Mouse (Mus musculus) MEL (cell line): Measurements from ENCODE around the gene Zg16. TPM values are rescaled to one million over a fixed set of nuclear protein-coding genes. Genes with fewer than 3 reads are reported as not detected.

Source experiments
- DNase-seq: peaks from one replicate; pipeline ENCODE4 v3.0.0; 2011; ENCODE audit warnings: low read depth, low spot score
- H3K27ac ChIP-seq: 2 replicates; pipeline ENCODE4 v1.5.1; 2012; ENCODE audit warnings: low read depth, mild to moderate bottlenecking, control low read depth, low read length, moderate library complexity; ENCODE audit not compliant: control insufficient read depth
- H3K27me3 ChIP-seq, 2 experiments: fragments of 150-350 bp in 1 of 2; sonication (generic) in 1 of 2; 2 replicates each; pipeline ENCODE4 v1.6.1; 2012; ENCODE audit warnings: low read length in 2 of 2, mild to moderate bottlenecking in 2 of 2, improper control_type of control experiment in 1 of 2, moderate library complexity in 1 of 2; ENCODE audit not compliant: insufficient read depth in 2 of 2, control insufficient read depth in 1 of 2
- H3K36me3 ChIP-seq, 2 experiments: 2 replicates each; pipeline ENCODE4 v1.6.1; 2012 to 2014; ENCODE audit warnings: low read length in 2 of 2, improper control_type of control experiment in 1 of 2, inconsistent platforms in 1 of 2, mild to moderate bottlenecking in 1 of 2; ENCODE audit not compliant: insufficient read depth in 2 of 2, control insufficient read depth in 1 of 2
- H3K4me1 ChIP-seq, 2 experiments: fragments of 150-350 bp in 1 of 2; sonication (generic) in 1 of 2; 2 replicates each; pipeline ENCODE4 v1.6.1; 2012; ENCODE audit warnings: low read length in 2 of 2, improper control_type of control experiment in 1 of 2, mild to moderate bottlenecking in 1 of 2; ENCODE audit not compliant: insufficient read depth in 2 of 2, control insufficient read depth in 1 of 2
- H3K4me3 ChIP-seq, 2 experiments: fragments of 150-350 bp in 1 of 2; sonication (generic) in 1 of 2; 2 replicates each; pipeline ENCODE4 v1.5.1; 2012; ENCODE audit warnings: low read depth in 2 of 2, low read length in 2 of 2, mild to moderate bottlenecking in 2 of 2, moderate library complexity in 2 of 2, control low read depth in 1 of 2, improper control_type of control experiment in 1 of 2; ENCODE audit not compliant: control insufficient read depth in 1 of 2, insufficient read depth in 1 of 2
- H3K79me2 ChIP-seq: 2 replicates; pipeline ENCODE4 v1.6.1; 2012; ENCODE audit warnings: mild to moderate bottlenecking, low read length, moderate library complexity; ENCODE audit not compliant: control insufficient read depth, poor library complexity, insufficient read depth
- H3K9ac ChIP-seq: 2 replicates; pipeline ENCODE4 v1.6.1; 2012; ENCODE audit warnings: low read depth, mild to moderate bottlenecking, control low read depth, low read length, moderate library complexity; ENCODE audit not compliant: control insufficient read depth, poor library complexity, severe bottlenecking
- H3K9me3 ChIP-seq: fragments of 150-350 bp; sonication (generic); replicated peaks from 2 replicates; pipeline ENCODE4 v1.6.1; 2012; ENCODE audit warnings: mild to moderate bottlenecking, low read length, improper control_type of control experiment, moderate library complexity; ENCODE audit not compliant: insufficient read depth
- BHLHE40 ChIP-seq: IDR thresholded peaks from 2 replicates; pipeline ENCODE4 v1.6.1; 2012; ENCODE audit warnings: low read depth, mild to moderate bottlenecking, inconsistent platforms, low read length, improper control_type of control experiment, borderline replicate concordance
- CHD1 ChIP-seq: IDR thresholded peaks from 2 replicates; pipeline ENCODE4 v1.6.1; 2012; ENCODE audit warnings: low read depth, mild to moderate bottlenecking, inconsistent platforms, low read length, improper control_type of control experiment
- CHD2 ChIP-seq: IDR thresholded peaks from 2 replicates; pipeline ENCODE4 v1.6.1; 2011; ENCODE audit warnings: low read length, improper control_type of control experiment
- CTCF ChIP-seq, 3 experiments: IDR thresholded peaks in 2 of 3; conservative IDR thresholded peaks in 1 of 3; 2 replicates each; pipeline ENCODE4 v1.5.1; 2011 to 2012; ENCODE audit warnings: low read length in 3 of 3, low read depth in 2 of 3, mild to moderate bottlenecking in 2 of 3, improper control_type of control experiment in 1 of 3, inconsistent platforms in 1 of 3, mixed read lengths in 1 of 3, moderate library complexity in 1 of 3; ENCODE audit not compliant: control insufficient read depth in 1 of 3, insufficient read depth in 1 of 3, poor library complexity in 1 of 3, severe bottlenecking in 1 of 3
- ELF1 ChIP-seq: IDR thresholded peaks from 2 replicates; pipeline ENCODE4 v1.6.1; 2014; ENCODE audit warnings: low read depth, mild to moderate bottlenecking, inconsistent platforms, low read length, improper control_type of control experiment, moderate library complexity
- EP300 ChIP-seq, 2 experiments: IDR thresholded peaks; 2 replicates each; pipeline ENCODE4 v1.6.1; 2011; ENCODE audit warnings: improper control_type of control experiment in 2 of 2, low read length in 2 of 2, low read depth in 1 of 2, mild to moderate bottlenecking in 1 of 2
- ETS1 ChIP-seq: IDR thresholded peaks from 2 replicates; pipeline ENCODE4 v1.6.1; 2012; ENCODE audit warnings: low read depth, mild to moderate bottlenecking, inconsistent platforms, low read length, improper control_type of control experiment, moderate library complexity
- GABPA ChIP-seq: IDR thresholded peaks from 2 replicates; pipeline ENCODE4 v1.6.1; 2012; ENCODE audit warnings: low read depth, mild to moderate bottlenecking, inconsistent platforms, low read length, improper control_type of control experiment, moderate library complexity
- GATA1 ChIP-seq: IDR thresholded peaks from 2 replicates; pipeline ENCODE4 v1.6.1; 2011; ENCODE audit warnings: low read depth, low read length, improper control_type of control experiment
- HCFC1 ChIP-seq: IDR thresholded peaks from 2 replicates; pipeline ENCODE4 v1.6.1; 2012; ENCODE audit warnings: low read depth, mild to moderate bottlenecking, inconsistent platforms, low read length, improper control_type of control experiment, moderate library complexity
- JUND ChIP-seq: IDR thresholded peaks from 2 replicates; pipeline ENCODE4 v1.6.1; 2011; ENCODE audit warnings: low read depth, mild to moderate bottlenecking, improper control_type of control experiment, low read length
- KAT2A ChIP-seq: conservative IDR thresholded peaks from 2 replicates; pipeline ENCODE4 v1.6.1; 2012; ENCODE audit warnings: low read depth, low read length, improper control_type of control experiment, inconsistent platforms
- MAFK ChIP-seq: IDR thresholded peaks from 2 replicates; pipeline ENCODE4 v1.6.1; 2011; ENCODE audit warnings: low read depth, mild to moderate bottlenecking, low read length, improper control_type of control experiment, borderline replicate concordance
- MAX ChIP-seq: IDR thresholded peaks from 2 replicates; pipeline ENCODE4 v1.6.1; 2011; ENCODE audit warnings: low read length, improper control_type of control experiment
- MAZ ChIP-seq: IDR thresholded peaks from 2 replicates; pipeline ENCODE4 v1.6.1; 2012; ENCODE audit warnings: low read depth, mild to moderate bottlenecking, inconsistent platforms, low read length, improper control_type of control experiment
- MXI1 ChIP-seq: IDR thresholded peaks from 2 replicates; pipeline ENCODE4 v1.6.1; 2011; ENCODE audit warnings: mild to moderate bottlenecking, low read depth, low read length, improper control_type of control experiment
- MYC ChIP-seq: IDR thresholded peaks from 2 replicates; pipeline ENCODE4 v1.6.1; 2011; ENCODE audit warnings: low read depth, mild to moderate bottlenecking, low read length, improper control_type of control experiment, moderate library complexity
- NELFE ChIP-seq: IDR thresholded peaks from 2 replicates; pipeline ENCODE4 v1.6.1; 2011; ENCODE audit warnings: low read depth, low read length, improper control_type of control experiment
- NRF1 ChIP-seq: IDR thresholded peaks from 2 replicates; pipeline ENCODE4 v1.6.1; 2014; ENCODE audit warnings: low read depth, mild to moderate bottlenecking, inconsistent platforms, low read length, improper control_type of control experiment, moderate library complexity; ENCODE audit not compliant: poor library complexity, insufficient read depth, severe bottlenecking
- POLR2A ChIP-seq, 2 experiments: IDR thresholded peaks; 2 replicates each; pipeline ENCODE4 v1.6.1; 2011 to 2012; ENCODE audit warnings: low read length in 2 of 2, mild to moderate bottlenecking in 2 of 2, control low read depth in 1 of 2, improper control_type of control experiment in 1 of 2, low read depth in 1 of 2, moderate library complexity in 1 of 2; ENCODE audit not compliant: control insufficient read depth in 1 of 2, insufficient read depth in 1 of 2, poor library complexity in 1 of 2
- POLR2AphosphoS2 ChIP-seq: IDR thresholded peaks from 2 replicates; pipeline ENCODE4 v1.6.1; 2011; ENCODE audit warnings: low read length, improper control_type of control experiment
- POLR2AphosphoS5 ChIP-seq: IDR thresholded peaks from 2 replicates; pipeline ENCODE4 v1.6.1; 2012; ENCODE audit warnings: low read depth, borderline replicate concordance, mild to moderate bottlenecking, inconsistent platforms, low read length, moderate library complexity, mixed read lengths
- SIN3A ChIP-seq: IDR thresholded peaks from 2 replicates; pipeline ENCODE4 v1.6.1; 2012; ENCODE audit warnings: low read length, improper control_type of control experiment, inconsistent platforms
- SMC3 ChIP-seq: IDR thresholded peaks from 2 replicates; pipeline ENCODE4 v1.6.1; 2011; ENCODE audit warnings: low read depth, low read length, improper control_type of control experiment
- TAL1 ChIP-seq: IDR thresholded peaks from 2 replicates; pipeline ENCODE4 v1.6.1; 2012; ENCODE audit warnings: mild to moderate bottlenecking, inconsistent platforms, low read length, moderate library complexity, mixed read lengths
- TBP ChIP-seq: IDR thresholded peaks from 2 replicates; pipeline ENCODE4 v1.8.0; 2011; ENCODE audit warnings: low read depth, low read length, improper control_type of control experiment
- TCF12 ChIP-seq: IDR thresholded peaks from 2 replicates; pipeline ENCODE4 v1.6.1; 2014; ENCODE audit warnings: low read depth, mild to moderate bottlenecking, inconsistent platforms, low read length, improper control_type of control experiment, moderate library complexity
- USF1 ChIP-seq: IDR thresholded peaks from 2 replicates; pipeline ENCODE4 v1.6.1; 2014; ENCODE audit warnings: low read depth, mild to moderate bottlenecking, inconsistent platforms, low read length, improper control_type of control experiment, moderate library complexity
- ZC3H11A ChIP-seq: IDR thresholded peaks from 2 replicates; pipeline ENCODE4 v1.6.1; 2012; ENCODE audit warnings: low read depth, mild to moderate bottlenecking, inconsistent platforms, low read length, improper control_type of control experiment
- ZNF384 ChIP-seq: IDR thresholded peaks from 2 replicates; pipeline ENCODE4 v1.6.1; 2012; ENCODE audit warnings: low read depth, mild to moderate bottlenecking, inconsistent platforms, low read length, improper control_type of control experiment
- polyA plus RNA-seq, 2 experiments: library from polyadenylated mRNA; stranded (reverse) in 1 of 2; unstranded in 1 of 2; fragments of >175 nt in 1 of 2; fragments of >200 nt in 1 of 2; gene quantifications; 2 replicates each; pipeline versions ENCODE4 v1.2.1 to v1.2.4; 2012; ENCODE audit warnings: low replicate concordance in 2 of 2, low read depth in 1 of 2; ENCODE audit not compliant: insufficient read length in 2 of 2, insufficient read depth in 1 of 2, missing spikeins in 1 of 2
- total RNA-seq: library from RNA; depleted of rRNA; stranded (reverse); fragments of 300-350 nt; gene quantifications from 2 replicates; pipeline ENCODE4 v1.2.3, GENCODE M21; 2012

The Zg16 gene
- total and polyA plus RNA-seq, 3 experiments: 50.4 to 89.3 TPM; not detected in 1

DNA sequence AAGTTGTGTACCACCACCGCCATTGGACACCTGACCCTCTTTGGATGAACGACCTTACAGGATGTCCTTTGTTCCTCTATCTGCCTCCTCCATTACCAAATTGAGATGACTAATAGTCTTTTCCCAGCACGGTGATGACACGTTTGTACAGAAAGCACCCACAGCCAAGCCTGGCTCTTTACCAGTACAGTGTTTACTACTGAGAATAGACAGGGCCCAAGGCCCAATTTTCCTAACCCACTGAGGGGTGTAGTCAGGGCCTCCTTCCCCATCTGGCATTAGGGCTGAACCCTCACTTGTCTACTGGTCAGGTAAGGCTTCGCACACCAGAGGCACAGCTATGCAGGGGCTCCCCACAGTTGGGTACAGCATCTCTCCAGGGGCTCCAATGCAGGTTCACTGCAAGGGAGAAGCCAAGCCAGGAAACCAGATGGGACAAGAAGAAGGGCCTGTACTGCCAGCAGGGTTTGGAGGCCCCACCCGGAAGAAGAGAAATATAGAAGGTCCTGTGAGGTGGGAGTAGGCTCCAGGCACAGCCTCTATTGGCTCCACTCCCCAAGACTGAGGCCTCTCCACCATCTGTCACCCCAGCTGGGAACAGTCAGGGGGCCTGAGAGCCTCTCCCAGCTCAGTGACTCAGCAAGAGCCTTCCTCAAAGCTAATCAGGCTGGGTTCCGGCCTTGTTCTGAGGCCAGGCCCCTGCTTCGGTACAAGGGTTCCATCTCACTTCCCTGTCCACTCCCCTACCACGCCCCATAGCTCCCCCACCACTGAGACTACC is 78.7 kb downstream of the Zg16 start:
- peak overlapping the region; percentile 3 to 18; a peak in 2 of 4 replicates for H3K4me3 ChIP-seq
- H3K36me3 ChIP-seq: peaks cover 0 to 24% of the 10 kb centered on the region in 2 experiments; a peak in 2 of 4 replicates
- TF ChIP-seq TCF12 (0 out of 2 replicates have a peak, but pooled peaks have one; percentile 31), GABPA (peak; percentile 79), POLR2AphosphoS2 (no peak), ETS1 (peak; percentile 98), MAFK (0 out of 2 replicates have a peak, but pooled peaks have one; percentile 53), ELF1 (peak; percentile 75), SIN3A (peak; percentile 84), POLR2AphosphoS5 (no peak), NELFE (no peak), TBP (peak; percentile 71; the same call in 1 of the 2 replicates), NRF1 (no peak), MAZ (no peak), USF1 (0 out of 2 replicates have a peak, but pooled peaks have one; percentile 3), SMC3 (no peak), ZC3H11A (no peak), EP300 (IDR thresholded peaks at IDR 0.05; ENCODE audit: low read depth in 1 of 2, low read length in 2 of 2) (peak in 1 of 2 experiments; percentile 65; a peak in 2 of 4 replicates), MAX (0 out of 2 replicates have a peak, but pooled peaks have one; percentile 15), CTCF (IDR thresholded peaks at IDR 0.05 in 2 of 3, conservative IDR thresholded peaks at IDR 0.05 in 1 of 3; ENCODE audit: control insufficient read depth in 1 of 3, insufficient read depth in 1 of 3, low read depth in 2 of 3, low read length in 3 of 3, poor library complexity in 1 of 3, severe bottlenecking in 1 of 3) (no peak), JUND (0 out of 2 replicates have a peak, but pooled peaks have one; percentile 9), TAL1 (peak; percentile 41; the same call in 1 of the 2 replicates), BHLHE40 (no peak), POLR2A (IDR thresholded peaks at IDR 0.05; ENCODE audit: control insufficient read depth in 1 of 2, insufficient read depth in 1 of 2, low read depth in 1 of 2, low read length in 2 of 2, poor library complexity in 1 of 2) (peak; percentile 17 to 78; a peak in 3 of 4 replicates), CHD2 (no peak), ZNF384 (no peak), GATA1 (no peak), KAT2A (peak; percentile 34; the same call in 1 of the 2 replicates), HCFC1 (peak; percentile 60; the same call in 1 of the 2 replicates), MYC (no peak), CHD1 (no peak), MXI1 (peak; percentile 65)
- H3K27me3 ChIP-seq: no peaks in the 10 kb centered on the region
- no peaks in the 10 kb centered on the region for H3K9me3 ChIP-seq
- peak; percentile 95 for DNase-seq
- peaks cover 10 to 33% of the 10 kb centered on the region in 2 experiments for H3K4me1 ChIP-seq
- H3K27ac ChIP-seq: peak overlapping the region; percentile 91
- peak overlapping the region; percentile 68 for H3K9ac ChIP-seq
- peaks cover 8% of the 10 kb centered on the region for H3K79me2 ChIP-seq
